Mouse (Mus musculus): ENCODE data around the gene Lpin2. TPM values are rescaled to one million over a fixed set of nuclear protein-coding genes. Genes with fewer than 3 reads are reported as not detected.

Gene Lpin2
- total and polyA plus RNA-seq, 2 experiments from 2014 or later: 8.5 to 22.2 TPM

GRCm38 (mm10) chr17:71203998-71204808 is 21.8 kb downstream of the Lpin2 start:
- Histone ChIP-seq H3K4me1 (ENCODE audit: control insufficient read depth, insufficient read depth) (no peaks in the 10 kb centered on the region), H3K4me2 (ENCODE audit: low read depth, low read length) (no peak overlapping the region), H3K9me3 (replicated peaks; ENCODE audit: control insufficient read depth, low read length) (peaks cover 7% of the 10 kb centered on the region), H3K27ac (ENCODE audit: low read depth) (no peak overlapping the region), H3K27me3 (ENCODE audit: control insufficient read depth, insufficient read depth, low read length) (no peaks in the 10 kb centered on the region), H3K36me3 (replicated peaks; ENCODE audit: control insufficient read depth, insufficient read depth, low read length) (0 out of 2 replicates have a peak, but pooled peaks cover 3% of the 10 kb centered on the region), H3K9ac (replicated peaks; ENCODE audit: low read depth, low read length) (no peak overlapping the region), H3K4me3 (ENCODE audit: low read depth, low read length) (no peak overlapping the region)
- ATAC-seq (ENCODE audit: insufficient read depth, low read depth): no peak
- 79% methylated on average over 9 of the region's 9 CpGs for WGBS
- TF ChIP-seq EP300 (IDR thresholded peaks at IDR 0.05; ENCODE audit: low read depth) (no peak), CTCF (IDR thresholded peaks at IDR 0.05; ENCODE audit: low read depth) (no peak)
- no peak for DNase-seq (ENCODE audit: low spot score)

GRCm38 (mm10) chr17:71204809-71205091 is 22.4 kb downstream of the Lpin2 start:
- H3K4me2 ChIP-seq (ENCODE audit: low read depth, low read length): no peak overlapping the region
- no peak overlapping the region for H3K9ac ChIP-seq (replicated peaks; ENCODE audit: low read depth, low read length)
- 83% methylated on average over 6 of the region's 6 CpGs for WGBS
- TF ChIP-seq CTCF (IDR thresholded peaks at IDR 0.05; ENCODE audit: low read depth): no peak
- no peak for TF ChIP-seq EP300 (IDR thresholded peaks at IDR 0.05; ENCODE audit: low read depth)
- no peaks in the 10 kb centered on the region for H3K4me1 ChIP-seq (ENCODE audit: control insufficient read depth, insufficient read depth)
- no peak overlapping the region for H3K27ac ChIP-seq (ENCODE audit: low read depth)
- H3K9me3 ChIP-seq (replicated peaks; ENCODE audit: control insufficient read depth, low read length): peaks cover 7% of the 10 kb centered on the region
- no peak for ATAC-seq (ENCODE audit: insufficient read depth, low read depth)
- no peak for DNase-seq (ENCODE audit: low spot score)
- H3K36me3 ChIP-seq (replicated peaks; ENCODE audit: control insufficient read depth, insufficient read depth, low read length): 0 out of 2 replicates have a peak, but pooled peaks cover 3% of the 10 kb centered on the region
- no peak overlapping the region for H3K4me3 ChIP-seq (ENCODE audit: low read depth, low read length)
- no peaks in the 10 kb centered on the region for H3K27me3 ChIP-seq (ENCODE audit: control insufficient read depth, insufficient read depth, low read length)

DNA sequence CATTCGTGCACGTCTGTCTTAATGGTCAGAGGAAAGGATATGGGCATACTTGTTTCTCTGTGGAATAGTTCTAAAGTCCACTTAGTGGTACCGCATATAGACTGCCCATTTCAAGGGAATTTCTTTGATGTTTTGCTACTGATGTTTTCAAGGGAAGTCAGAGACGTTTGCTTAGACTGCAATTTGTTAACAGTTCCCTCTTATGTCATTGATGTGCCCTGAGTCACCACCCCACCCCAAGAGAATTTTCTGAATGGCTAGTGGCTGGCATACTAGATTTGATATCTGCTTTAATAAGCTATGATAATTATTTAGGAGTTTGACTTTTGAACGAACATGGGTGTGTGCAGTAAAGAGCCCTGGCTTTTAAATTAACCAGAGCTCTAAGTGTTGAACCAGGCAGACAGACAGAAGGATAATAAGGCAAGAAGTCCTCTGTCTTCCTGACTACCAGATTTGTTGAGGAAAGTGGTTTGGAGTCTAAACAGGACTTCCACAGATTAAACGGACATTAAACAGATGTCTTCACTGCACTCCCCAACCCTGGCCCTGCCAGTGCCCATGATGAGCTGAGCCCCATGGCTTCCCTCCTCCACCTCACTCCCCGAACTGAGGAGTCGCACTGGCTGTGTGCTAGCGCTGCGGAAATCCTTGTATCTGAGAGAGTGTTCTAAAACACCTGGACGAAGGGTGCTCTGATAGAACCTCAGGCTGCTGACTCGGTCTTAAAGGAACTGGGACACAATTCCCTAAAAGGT is 24.0 kb downstream of the Lpin2 start:
- TF ChIP-seq EP300 (IDR thresholded peaks at IDR 0.05; ENCODE audit: low read depth) (no peak), CTCF (IDR thresholded peaks at IDR 0.05; ENCODE audit: low read depth) (no peak)
- H3K27me3 ChIP-seq (ENCODE audit: control insufficient read depth, insufficient read depth, low read length): no peaks in the 10 kb centered on the region
- peaks cover 7% of the 10 kb centered on the region for H3K9me3 ChIP-seq (replicated peaks; ENCODE audit: control insufficient read depth, low read length)
- H3K27ac ChIP-seq (ENCODE audit: low read depth): no peak overlapping the region
- ATAC-seq (ENCODE audit: insufficient read depth, low read depth) (no peak), DNase-seq (ENCODE audit: low spot score) (no peak)
- 0 out of 2 replicates have a peak, but pooled peaks cover 3% of the 10 kb centered on the region for H3K36me3 ChIP-seq (replicated peaks; ENCODE audit: control insufficient read depth, insufficient read depth, low read length)
- no peak overlapping the region for H3K4me3 ChIP-seq (ENCODE audit: low read depth, low read length)
- H3K4me1 ChIP-seq (ENCODE audit: control insufficient read depth, insufficient read depth): no peaks in the 10 kb centered on the region
- no peak overlapping the region for H3K9ac ChIP-seq (replicated peaks; ENCODE audit: low read depth, low read length)
- 53% methylated on average over 12 of the region's 12 CpGs for WGBS
- H3K4me2 ChIP-seq (ENCODE audit: low read depth, low read length): no peak overlapping the region

GRCm38 (mm10) chr17:71207268-71207667 is 24.9 kb downstream of the Lpin2 start:
- Histone ChIP-seq H3K4me3 (ENCODE audit: low read depth, low read length) (no peak overlapping the region), H3K36me3 (replicated peaks; ENCODE audit: control insufficient read depth, insufficient read depth, low read length) (0 out of 2 replicates have a peak, but pooled peaks cover 3% of the 10 kb centered on the region), H3K9ac (replicated peaks; ENCODE audit: low read depth, low read length) (no peak overlapping the region), H3K4me1 (ENCODE audit: control insufficient read depth, insufficient read depth) (peaks cover 6% of the 10 kb centered on the region; the same call in 1 of the 2 replicates), H3K9me3 (replicated peaks; ENCODE audit: control insufficient read depth, low read length) (peaks cover 7% of the 10 kb centered on the region), H3K27me3 (ENCODE audit: control insufficient read depth, insufficient read depth, low read length) (no peaks in the 10 kb centered on the region), H3K27ac (ENCODE audit: low read depth) (no peak overlapping the region), H3K4me2 (ENCODE audit: low read depth, low read length) (no peak overlapping the region)
- WGBS: 95% methylated on average over 3 of the region's 3 CpGs
- DNase-seq (ENCODE audit: low spot score): no peak
- no peak for TF ChIP-seq EP300 (IDR thresholded peaks at IDR 0.05; ENCODE audit: low read depth)
- no peak for TF ChIP-seq CTCF (IDR thresholded peaks at IDR 0.05; ENCODE audit: low read depth)
- no peak for ATAC-seq (ENCODE audit: insufficient read depth, low read depth)

DNA sequence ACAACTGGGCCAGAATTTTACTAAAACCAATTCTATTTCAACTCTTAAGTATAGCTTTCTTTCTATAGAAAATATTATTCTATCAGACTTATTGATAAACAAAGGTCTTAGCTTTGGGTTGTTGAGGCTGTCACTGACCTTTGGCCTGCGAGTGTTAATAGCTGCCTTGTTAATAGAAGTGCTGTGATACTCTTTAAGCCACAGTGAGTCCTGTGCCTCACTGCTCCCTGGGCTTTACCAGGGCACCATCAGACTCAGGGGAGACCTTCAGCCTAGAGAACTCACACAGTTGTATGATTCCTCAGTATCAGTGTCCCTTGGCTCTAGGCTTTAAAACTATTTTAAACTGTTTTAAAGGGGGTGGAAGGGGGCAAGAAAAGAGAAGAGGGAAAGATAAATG is 26.0 kb downstream of the Lpin2 start:
- TF ChIP-seq CTCF (IDR thresholded peaks at IDR 0.05; ENCODE audit: low read depth) (no peak), EP300 (IDR thresholded peaks at IDR 0.05; ENCODE audit: low read depth) (no peak)

More for the DNA sequence above, 26.0 kb downstream of the Lpin2 start:
- ATAC-seq (ENCODE audit: insufficient read depth, low read depth): no peak
- Histone ChIP-seq H3K9ac (replicated peaks; ENCODE audit: low read depth, low read length) (no peak overlapping the region), H3K4me3 (ENCODE audit: low read depth, low read length) (no peak overlapping the region), H3K27me3 (ENCODE audit: control insufficient read depth, insufficient read depth, low read length) (no peaks in the 10 kb centered on the region), H3K36me3 (replicated peaks; ENCODE audit: control insufficient read depth, insufficient read depth, low read length) (0 out of 2 replicates have a peak, but pooled peaks cover 3% of the 10 kb centered on the region), H3K27ac (ENCODE audit: low read depth) (no peak overlapping the region), H3K4me2 (ENCODE audit: low read depth, low read length) (no peak overlapping the region), H3K4me1 (ENCODE audit: control insufficient read depth, insufficient read depth) (peaks cover 9% of the 10 kb centered on the region; the same call in 1 of the 2 replicates), H3K9me3 (replicated peaks; ENCODE audit: control insufficient read depth, low read length) (peaks cover 7% of the 10 kb centered on the region)
- no peak for DNase-seq (ENCODE audit: low spot score)
- WGBS: 95% methylated on average over 1 of the region's 1 CpGs

Measured in heart, postnatal 0 days (tissue).